Mouse (Mus musculus): Measurements from ENCODE around the gene Dhx15. TPM values are rescaled to one million over a fixed set of nuclear protein-coding genes. Genes with fewer than 3 reads are reported as not detected.
A peak's percentile ranks its signal among the peaks of the same experiment; 100 is the strongest.

The Dhx15 gene
- polyA plus RNA-seq, 1 experiment from 2014 or later: 161 TPM

DNA sequence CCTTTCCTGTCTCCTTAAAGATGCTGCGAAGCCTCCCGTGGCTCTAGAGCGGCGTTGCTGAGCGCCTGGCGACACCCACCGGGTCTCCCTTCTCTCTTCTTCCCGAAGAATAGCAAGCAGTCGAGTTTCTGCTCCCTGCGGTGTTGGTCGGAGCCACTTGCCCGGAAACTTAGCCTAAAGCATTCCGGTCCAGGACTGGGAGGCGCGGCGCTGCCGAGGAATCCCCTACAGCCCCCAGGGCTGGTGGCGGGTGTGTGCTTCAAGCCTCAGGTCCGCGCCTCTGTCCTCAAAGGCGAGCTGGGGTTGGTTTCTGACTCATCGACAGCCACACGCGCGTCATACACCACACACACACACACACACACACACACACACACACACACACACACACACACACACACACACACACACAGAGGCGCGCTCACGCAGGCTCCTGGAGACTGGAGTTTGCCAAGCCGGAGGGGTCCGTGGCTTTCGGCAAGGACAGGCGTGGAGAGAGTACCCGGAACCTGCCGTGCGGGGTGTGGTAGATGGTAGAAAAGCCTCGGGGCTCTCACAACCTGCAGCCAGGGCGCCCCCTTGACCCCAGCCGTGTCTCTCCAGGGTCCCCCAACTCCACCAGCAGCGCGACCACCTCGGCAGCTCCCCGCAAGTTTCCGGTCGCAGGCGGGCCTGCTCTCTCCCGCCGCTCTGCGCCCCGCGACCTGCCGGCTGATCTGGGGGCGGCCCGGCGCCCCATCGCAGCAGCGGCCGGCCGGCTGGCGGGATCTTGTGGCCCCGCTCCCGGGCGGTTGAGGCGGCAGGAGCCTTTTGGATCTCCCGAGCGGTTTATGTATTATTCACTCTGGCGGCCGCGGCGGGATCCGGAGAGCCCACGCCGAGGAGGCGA is 77.1 kb downstream of the Dhx15 start:
- POLR2A ChIA-PET: interaction anchor here (0.6 to 0.7 kb wide), 2 partner anchors 545 to 948 kb away, joined by 4 to 6 read pairs; no protein-coding TSS in a partner anchor
- H3K27me3 ChIP-seq: peaks cover 8% of the 10 kb centered on the region
- in situ Hi-C loops (cut with MboI; ENCODE audit: low pct_unique_long_range_greater_than_20kb): no loop called here
- no peak for TF ChIP-seq CTCF (IDR thresholded peaks at IDR 0.05)
- ATAC-seq: peak; percentile 7
- CTCF ChIA-PET: no interaction called here
- no peak for DNase-seq (ENCODE audit: low read depth, low spot score)

DNA sequence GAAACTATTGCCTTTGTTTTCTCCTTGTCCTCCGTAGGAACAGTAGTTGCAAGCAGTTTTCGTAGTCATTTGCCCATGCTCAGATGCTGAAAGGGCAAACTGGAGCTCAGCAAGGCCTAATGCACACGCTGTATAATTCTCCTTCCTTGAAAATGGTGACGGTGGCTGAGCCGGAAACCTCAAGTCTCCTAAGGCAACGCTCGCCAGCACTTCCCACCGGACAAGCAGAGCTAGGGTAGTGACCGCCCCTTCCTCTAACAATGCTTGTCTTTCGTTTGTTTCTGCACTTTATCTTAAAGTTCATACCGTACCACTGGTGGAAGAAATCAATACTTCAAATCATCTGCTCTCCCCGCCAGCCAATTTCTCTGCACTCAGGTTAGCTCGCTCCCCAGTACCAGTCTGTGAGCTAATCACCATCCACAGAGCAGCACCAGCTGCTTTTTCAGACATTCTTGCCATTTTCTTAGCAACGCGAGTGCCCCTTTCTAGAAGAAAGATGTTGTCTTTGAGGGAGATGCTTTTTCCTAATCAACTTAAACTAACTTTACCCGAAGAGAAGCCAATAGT is 78.0 kb downstream of the Dhx15 start:
- no peak for TF ChIP-seq CTCF (IDR thresholded peaks at IDR 0.05)
- in situ Hi-C loops (cut with MboI; ENCODE audit: low pct_unique_long_range_greater_than_20kb): no loop called here
- H3K27me3 ChIP-seq: peaks cover 10% of the 10 kb centered on the region
- DNase-seq (ENCODE audit: low read depth, low spot score) (no peak), ATAC-seq (no peak)
- POLR2A ChIA-PET: interaction anchor here (0.6 kb wide), 1 partner anchor 546 kb away, joined by 4 read pairs; no protein-coding TSS in a partner anchor
- CTCF ChIA-PET: no interaction called here

GRCm38 (mm10) chr5:52110808-52111663 is 79.3 kb downstream of the Dhx15 start:
- no peak for TF ChIP-seq CTCF (IDR thresholded peaks at IDR 0.05)
- ATAC-seq: no peak
- ChIA-PET CTCF (interaction anchor here (1.1 kb wide), 1 partner anchor 16 kb away, joined by 3 read pairs; no protein-coding TSS in a partner anchor), POLR2A (no interaction called here)
- in situ Hi-C loops (cut with MboI; ENCODE audit: low pct_unique_long_range_greater_than_20kb): no loop called here
- H3K27me3 ChIP-seq: peaks cover 9% of the 10 kb centered on the region
- DNase-seq (ENCODE audit: low read depth, low spot score): no peak

Other genes starting within 250 kb of the Dhx15 start
- gene Sod3, start 173.3 kb upstream of the Dhx15 start, polyA plus RNA-seq (2021): 2.4 TPM